Mouse (Mus musculus): ENCODE results near the gene Lpin2.

Lpin2 gene

GRCm38 (mm10) chr17:71234041-71234594, 51.8 kb downstream of the Lpin2 start:
- no peak for DNase-seq

GRCm38 (mm10) chr17:71235229-71235958, 53.0 kb downstream of the Lpin2 start:
- no peak for DNase-seq

DNA sequence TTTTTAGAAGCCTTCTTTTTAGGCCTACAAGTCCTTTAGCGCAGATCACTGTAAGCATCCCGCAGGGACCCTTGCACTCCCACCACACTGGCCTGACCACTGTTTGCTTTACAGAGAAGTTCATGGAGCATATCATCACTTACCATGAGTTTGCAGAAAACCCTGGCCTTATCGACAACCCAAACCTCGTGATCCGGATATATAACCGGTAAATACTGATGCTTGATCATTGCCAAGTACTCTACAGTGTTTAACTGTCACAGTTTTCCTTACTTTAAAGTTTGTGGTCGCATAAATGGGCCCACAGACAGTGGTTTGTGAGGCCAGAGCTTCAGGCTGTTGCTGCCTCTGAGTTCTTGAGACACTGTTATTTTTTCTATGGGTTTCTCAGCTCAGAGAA, 56.1 kb downstream of the Lpin2 start:
- DNase-seq = no peak

GRCm38 (mm10) chr17:71240811-71241210, 58.5 kb downstream of the Lpin2 start:
- no peak for DNase-seq

- no peak for DNase-seq
These were observed 60.3 kb downstream of the Lpin2 start for GRCm38 (mm10) chr17:71242666-71243065.

DNA sequence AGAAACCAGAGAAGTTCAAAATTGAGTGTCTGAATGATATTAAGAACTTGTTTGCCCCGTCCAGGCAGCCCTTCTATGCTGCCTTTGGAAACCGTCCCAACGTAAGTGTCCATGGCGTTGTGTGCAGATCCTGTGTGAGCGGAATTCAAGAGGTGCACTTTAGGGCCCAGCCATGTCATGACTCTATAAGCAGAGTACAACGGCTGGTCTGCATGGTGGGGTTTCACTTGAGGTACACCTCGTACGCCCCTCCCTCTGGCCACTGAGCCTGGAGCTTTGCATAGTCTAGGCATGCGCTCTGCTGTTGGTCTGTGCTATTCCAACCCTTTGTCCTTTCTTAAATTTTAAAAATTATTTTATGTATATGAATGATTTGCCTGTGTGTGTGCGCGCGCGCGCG, 62.8 kb downstream of the Lpin2 start:
- DNase-seq = no peak

DNA sequence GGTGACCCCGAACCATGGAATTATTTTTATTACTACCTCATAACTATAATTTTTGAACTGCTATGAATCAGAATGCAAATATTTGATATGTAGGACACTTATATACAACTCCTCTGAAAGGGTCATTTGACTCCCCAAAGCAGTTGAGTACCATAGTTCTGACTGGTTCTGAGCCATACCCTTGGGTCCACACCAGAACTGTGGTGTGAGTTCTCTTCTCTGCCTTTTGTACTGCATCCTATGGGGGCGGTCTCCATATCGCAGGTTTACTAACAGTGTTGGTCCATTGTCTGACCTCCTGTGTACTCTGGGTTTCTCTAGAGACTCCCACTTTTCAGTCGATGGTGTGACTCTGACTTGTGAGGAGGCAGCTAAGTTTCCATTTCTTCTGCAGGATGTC, 63.7 kb downstream of the Lpin2 start:
- no peak for DNase-seq

GRCm38 (mm10) chr17:71248963-71249362, 66.6 kb downstream of the Lpin2 start:
- no peak for DNase-seq

- DNase-seq = no peak
These were observed 67.7 kb downstream of the Lpin2 start for GRCm38 (mm10) chr17:71250046-71250445.

GRCm38 (mm10) chr17:71250819-71251600, 68.7 kb downstream of the Lpin2 start:
- DNase-seq = peak; percentile 34

DNA sequence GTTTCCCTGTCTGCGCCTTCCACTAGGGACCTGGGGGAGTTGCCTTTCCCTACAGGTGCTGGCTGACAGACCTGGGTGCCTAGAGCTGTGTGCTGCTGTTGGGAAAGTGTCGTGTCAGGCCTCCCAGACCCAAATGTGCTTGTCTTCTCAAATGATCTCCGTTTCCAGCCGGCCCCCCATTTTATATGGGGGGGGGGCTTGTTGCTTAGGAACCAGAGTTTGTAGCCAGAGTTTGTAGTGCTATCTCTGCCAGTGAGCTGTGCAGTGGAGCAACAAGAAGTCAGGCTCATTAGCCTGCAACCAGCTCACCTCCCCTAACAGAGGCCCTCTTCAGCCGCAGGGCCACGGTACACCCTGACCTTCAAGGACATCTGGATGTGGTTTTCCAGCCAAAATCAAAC, 69.2 kb downstream of the Lpin2 start:
- DNase-seq = peak; percentile 31

DNA sequence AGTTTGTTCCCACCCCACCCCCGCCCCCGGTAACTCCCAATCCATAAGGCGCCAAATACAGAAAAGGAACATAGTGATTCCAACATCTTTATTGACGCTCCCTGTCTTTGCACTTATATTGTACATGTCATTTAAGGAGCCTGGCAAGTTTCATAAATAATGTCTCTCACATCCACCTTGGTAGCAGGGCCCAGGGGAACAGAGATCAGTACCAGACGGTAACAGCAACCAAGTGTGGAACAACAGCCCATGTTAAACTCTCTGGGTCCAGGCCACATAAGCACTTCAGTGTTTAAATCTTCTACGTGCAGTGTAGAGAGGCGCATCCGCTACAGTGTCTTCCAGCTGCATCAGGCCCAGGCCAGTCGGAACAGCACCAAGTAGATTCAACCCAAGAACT, 69.7 kb downstream of the Lpin2 start:
- DNase-seq = no peak

- no peak for DNase-seq
These were observed 71.0 kb downstream of the Lpin2 start for GRCm38 (mm10) chr17:71253391-71253790.

- DNase-seq = peak; percentile 57
These were observed 71.7 kb downstream of the Lpin2 start for GRCm38 (mm10) chr17:71254106-71254505.

DNA sequence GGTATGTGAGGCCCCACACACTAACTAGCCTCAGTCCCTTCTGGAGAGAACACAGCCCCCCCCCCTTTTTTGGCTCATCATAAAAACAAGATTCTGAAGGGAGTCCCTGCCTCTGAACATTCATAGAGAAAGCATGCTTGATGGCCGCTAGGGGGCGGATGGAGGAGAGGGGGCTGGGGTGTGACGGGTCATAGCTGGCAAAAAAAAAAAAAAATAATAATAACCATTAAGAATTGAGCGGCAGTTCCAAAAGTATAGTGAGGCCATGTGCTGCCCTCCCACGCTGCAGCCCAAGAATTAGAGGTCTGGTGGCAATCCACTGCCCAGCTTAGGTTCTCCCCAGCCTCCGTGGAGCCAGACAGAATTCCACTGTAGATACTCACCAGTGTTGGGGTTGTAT, 72.4 kb downstream of the Lpin2 start:
- peak; percentile 18 for DNase-seq

DNA sequence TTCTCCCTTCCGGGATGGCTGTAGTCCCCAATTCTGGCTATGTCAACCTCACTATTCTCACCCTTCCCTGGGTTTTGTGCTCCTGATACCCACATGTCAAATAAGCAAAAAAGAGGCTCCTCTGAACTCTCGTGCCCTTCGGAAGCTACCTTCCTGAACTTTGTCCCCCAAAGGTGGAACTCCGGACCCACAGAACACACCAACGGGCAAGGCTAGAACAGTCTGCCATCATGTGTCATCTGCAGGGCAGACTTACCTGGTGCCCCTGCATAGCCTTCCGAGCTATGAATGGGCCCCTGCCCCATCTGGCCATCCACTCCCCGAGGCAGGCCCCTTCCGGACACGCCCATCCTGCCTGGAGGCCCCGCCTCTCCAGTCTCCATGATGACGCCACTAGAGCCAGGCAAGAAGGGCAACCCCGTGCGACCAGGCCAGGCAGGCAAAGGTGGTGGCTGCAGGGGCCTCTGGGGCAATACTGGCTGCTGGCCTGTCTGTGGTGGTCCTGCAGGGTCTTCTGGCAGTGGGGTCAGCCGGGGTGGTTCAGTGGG, 73.8 kb downstream of the Lpin2 start:
- DNase-seq = no peak

DNA sequence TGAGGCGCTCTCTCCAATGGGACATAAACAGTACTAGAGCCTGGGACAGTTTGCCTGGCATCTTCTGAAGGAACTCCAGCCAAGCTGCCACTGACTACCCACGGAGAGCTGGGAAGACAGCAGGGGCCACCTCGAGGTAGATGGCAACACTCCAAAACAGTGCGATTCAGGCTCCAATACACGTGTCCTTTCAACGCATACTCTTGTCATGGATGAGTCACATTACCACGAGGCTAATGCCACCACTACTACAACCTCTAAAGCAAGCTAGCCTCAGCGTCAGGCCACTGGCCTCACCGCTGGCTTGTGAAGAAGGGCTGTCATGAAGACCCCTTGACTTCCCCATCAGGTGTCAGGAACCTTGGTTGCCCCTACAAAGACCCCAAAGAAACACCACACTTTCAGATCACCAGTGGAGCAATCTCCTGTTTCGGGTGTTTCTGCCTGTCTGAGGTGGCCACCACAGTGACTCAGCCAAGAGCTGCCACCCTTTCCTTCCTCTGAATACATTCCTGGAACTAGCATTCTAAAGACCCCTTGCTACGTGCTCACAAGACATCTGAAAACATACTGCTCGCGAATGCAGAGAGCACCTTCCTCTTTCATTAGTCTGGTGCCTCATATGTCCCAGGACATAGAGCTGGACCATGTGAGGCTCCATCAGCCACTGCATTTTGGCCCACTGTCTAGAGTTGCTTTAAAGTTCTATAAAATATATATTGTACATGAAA, 74.6 kb downstream of the Lpin2 start:
- DNase-seq = no peak

- peak; percentile 26 for DNase-seq
These were observed 77.4 kb downstream of the Lpin2 start for GRCm38 (mm10) chr17:71259727-71260126.

DNA sequence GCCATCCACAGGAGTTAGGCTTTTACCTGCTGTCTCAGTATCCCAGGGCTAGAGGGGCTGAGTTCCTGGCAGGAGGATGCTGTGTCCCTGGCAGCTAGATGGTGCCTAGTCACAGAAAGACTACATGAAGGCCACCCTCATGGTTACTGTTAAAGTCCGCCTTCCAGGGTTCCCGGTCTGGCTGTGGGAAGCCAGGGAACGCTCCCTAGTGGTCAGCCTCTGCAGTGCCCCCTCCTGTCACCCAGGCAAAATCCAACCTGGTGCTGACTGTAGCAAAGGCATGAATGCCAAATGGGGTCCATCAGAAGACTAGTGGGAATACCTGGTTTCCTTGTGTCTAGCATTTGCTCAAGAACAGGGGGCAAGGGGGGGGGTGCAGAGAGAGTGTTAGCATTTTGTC, 78.3 kb downstream of the Lpin2 start:
- DNase-seq = no peak

- DNase-seq = no peak
These were observed 80.8 kb downstream of the Lpin2 start for GRCm38 (mm10) chr17:71263136-71263535.

DNA sequence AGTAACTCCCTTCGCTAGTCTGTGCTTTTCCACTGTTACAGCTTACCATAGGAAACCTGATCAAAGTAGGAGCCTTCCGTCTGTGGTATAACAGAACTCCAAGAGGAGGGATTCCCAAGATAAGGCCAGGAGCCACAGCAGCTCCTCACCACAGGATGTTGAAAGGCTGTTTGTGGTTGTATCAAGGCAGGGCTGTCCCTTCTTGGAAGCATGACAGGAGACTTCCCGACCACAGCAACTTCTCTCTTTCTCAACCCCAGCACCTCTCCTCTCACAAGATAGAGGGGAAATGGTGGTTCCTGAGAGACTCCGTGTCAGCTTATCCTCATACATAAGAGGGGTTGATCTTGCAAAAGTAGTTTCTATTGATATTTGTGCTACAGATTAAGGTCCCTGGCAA, 82.4 kb downstream of the Lpin2 start:
- DNase-seq = no peak

GRCm38 (mm10) chr17:71265336-71266051, 83.1 kb downstream of the Lpin2 start:
- DNase-seq = no peak
